In genomic region chr8:108908066-108908465, GRCm38 (mm10) we compare ENCODE assay signal across 15 mouse cellular contexts.
A peak's percentile ranks its signal among the peaks of the same experiment; 100 is the strongest.
DNase-seq lines count a peak whose midpoint lies in the region; ATAC-seq and TF ChIP-seq lines count a peak whose summit lies in the region.
"Had no signal": no experiment of that assay in that cellular context is flagged by ENCODE, and none has a peak within 500 bp of the region (broad histone marks: within the 10 kb centered on the region; RNA-seq: fewer than 3 reads in every experiment).

No protein-coding gene starts in this region.

- no peak overlapping the region for H3K4me3 ChIP-seq in embryonic facial prominence, embryonic 12.5 days
- no peak overlapping the region for H3K4me3 ChIP-seq in embryonic facial prominence, embryonic 10.5 days
- H3K4me3 ChIP-seq in forebrain, postnatal 0 days (ENCODE audit: low read depth, low read length) = no peak overlapping the region
- no peak overlapping the region for H3K4me3 ChIP-seq in limb, embryonic 13.5 days
- no peak overlapping the region for H3K4me3 ChIP-seq in neural tube, embryonic 12.5 days
- H3K4me3 ChIP-seq: gastrocnemius, adult 2 months; liver, embryonic 15.5 days had no signal

- no peaks in the 10 kb centered on the region for H3K36me3 ChIP-seq in embryonic facial prominence, embryonic 12.5 days
- peaks cover 15% of the 10 kb centered on the region; the same call in 1 of the 2 replicates for H3K36me3 ChIP-seq in embryonic facial prominence, embryonic 10.5 days (replicated peaks)
- H3K36me3 ChIP-seq in forebrain, postnatal 0 days (ENCODE audit: insufficient read depth) = no peaks in the 10 kb centered on the region
- 0 out of 2 replicates have a peak, but pooled peaks cover 7% of the 10 kb centered on the region for H3K36me3 ChIP-seq in limb, embryonic 13.5 days
- no peaks in the 10 kb centered on the region for H3K36me3 ChIP-seq in neural tube, embryonic 12.5 days
- H3K36me3 ChIP-seq: liver, embryonic 15.5 days had no signal

- H3K4me2 ChIP-seq in embryonic facial prominence, embryonic 12.5 days (replicated peaks) = no peak overlapping the region
- H3K4me2 ChIP-seq in forebrain, postnatal 0 days (ENCODE audit: low read depth) = no peak overlapping the region
- H3K4me2 ChIP-seq in limb, embryonic 13.5 days (replicated peaks) = no peak overlapping the region
- H3K4me2 ChIP-seq in neural tube, embryonic 12.5 days (replicated peaks) = no peak overlapping the region
- H3K4me2 ChIP-seq: liver, embryonic 15.5 days had no signal

- no peak for TF ChIP-seq CTCF in forebrain, postnatal 0 days (IDR thresholded peaks at IDR 0.05; ENCODE audit: low read depth)

- H3K27me3 ChIP-seq in embryonic facial prominence, embryonic 12.5 days = no peaks in the 10 kb centered on the region
- peaks cover 7% of the 10 kb centered on the region; the same call in 1 of the 2 replicates for H3K27me3 ChIP-seq in embryonic facial prominence, embryonic 10.5 days (replicated peaks; ENCODE audit: low read depth, poor library complexity, severe bottlenecking)
- no peaks in the 10 kb centered on the region for H3K27me3 ChIP-seq in forebrain, postnatal 0 days (ENCODE audit: insufficient read depth, low read length)
- no peaks in the 10 kb centered on the region for H3K27me3 ChIP-seq in limb, embryonic 13.5 days
- no peaks in the 10 kb centered on the region for H3K27me3 ChIP-seq in neural tube, embryonic 12.5 days (replicated peaks)
- H3K27me3 ChIP-seq: liver, embryonic 15.5 days had no signal

- H3K4me1 ChIP-seq in embryonic facial prominence, embryonic 12.5 days = peaks cover 38% of the 10 kb centered on the region
- peaks cover 70% of the 10 kb centered on the region for H3K4me1 ChIP-seq in embryonic facial prominence, embryonic 10.5 days
- H3K4me1 ChIP-seq in forebrain, postnatal 0 days (ENCODE audit: insufficient read depth) = peaks cover 12% of the 10 kb centered on the region
- H3K4me1 ChIP-seq in limb, embryonic 13.5 days = peaks cover 66% of the 10 kb centered on the region
- H3K4me1 ChIP-seq in neural tube, embryonic 12.5 days = peaks cover 51% of the 10 kb centered on the region

- peak overlapping the region; percentile 51; the same call in 1 of the 2 replicates for H3K27ac ChIP-seq in embryonic facial prominence, embryonic 12.5 days
- no peak overlapping the region; the same call in 1 of the 2 replicates for H3K27ac ChIP-seq in embryonic facial prominence, embryonic 10.5 days (replicated peaks)
- peak overlapping the region; percentile 74 for H3K27ac ChIP-seq in forebrain, postnatal 0 days (ENCODE audit: low read depth, low read length)
- peak overlapping the region; percentile 39; the same call in 1 of the 2 replicates for H3K27ac ChIP-seq in limb, embryonic 13.5 days
- H3K27ac ChIP-seq in neural tube, embryonic 12.5 days = peak overlapping the region; percentile 16; the same call in 1 of the 2 replicates
- H3K27ac ChIP-seq: gastrocnemius, adult 2 months; liver, embryonic 15.5 days had no signal

- WGBS in embryonic facial prominence, embryonic 12.5 days = 83% methylated on average over 9 of the region's 9 CpGs
- WGBS in embryonic facial prominence, embryonic 10.5 days = 84% methylated on average over 9 of the region's 9 CpGs
- 57% methylated on average over 9 of the region's 9 CpGs for WGBS in forebrain, postnatal 0 days
- 85% methylated on average over 9 of the region's 9 CpGs for WGBS in limb, embryonic 13.5 days
- 80% methylated on average over 9 of the region's 9 CpGs for WGBS in neural tube, embryonic 12.5 days

- H3K9me3 ChIP-seq in embryonic facial prominence, embryonic 12.5 days = no peaks in the 10 kb centered on the region
- H3K9me3 ChIP-seq in embryonic facial prominence, embryonic 10.5 days = no peaks in the 10 kb centered on the region
- no peaks in the 10 kb centered on the region for H3K9me3 ChIP-seq in forebrain, postnatal 0 days (ENCODE audit: low read length)
- H3K9me3 ChIP-seq in limb, embryonic 13.5 days = no peaks in the 10 kb centered on the region
- H3K9me3 ChIP-seq in neural tube, embryonic 12.5 days = no peaks in the 10 kb centered on the region
- H3K9me3 ChIP-seq: liver, embryonic 15.5 days had no signal

- DNase-seq in embryonic facial prominence, embryonic 10.5 days (ENCODE audit: low spot score) = no peak
- no peak for DNase-seq in forebrain, postnatal 0 days
- no peak for DNase-seq in layer of hippocampus, adult 9-11 months
- no peak for DNase-seq in spleen, postnatal 36 days (ENCODE audit: low spot score in 2 of 2)
- no peak for DNase-seq in heart, postnatal 10 days
- DNase-seq: cerebellum, postnatal 14 days; gastrocnemius, adult 2 months; heart, adult 18-20 months; kidney, postnatal 14 days; lung, postnatal 14 days; thymus, postnatal 4 days had no signal

- intact Hi-C loops in heart, postnatal 10 days (cut with DNase I) = no loop called here

- no peak for ATAC-seq in embryonic facial prominence, embryonic 12.5 days (ENCODE audit: insufficient number of reproducible peaks, insufficient read depth, low FRiP score, low TSS enrichment)
- ATAC-seq in forebrain, postnatal 0 days = no peak
- no peak for ATAC-seq in limb, embryonic 13.5 days (ENCODE audit: low FRiP score, low read depth)
- ATAC-seq in neural tube, embryonic 12.5 days (ENCODE audit: low FRiP score, low read depth) = no peak

- no peak overlapping the region for H3K9ac ChIP-seq in embryonic facial prominence, embryonic 12.5 days
- no peak overlapping the region for H3K9ac ChIP-seq in forebrain, postnatal 0 days
- H3K9ac ChIP-seq in limb, embryonic 13.5 days = no peak overlapping the region
- H3K9ac ChIP-seq in neural tube, embryonic 12.5 days = no peak overlapping the region
- H3K9ac ChIP-seq: liver, embryonic 15.5 days had no signal
